ENCODE assay signal across 8 mouse cellular contexts in the genomic region with DNA sequence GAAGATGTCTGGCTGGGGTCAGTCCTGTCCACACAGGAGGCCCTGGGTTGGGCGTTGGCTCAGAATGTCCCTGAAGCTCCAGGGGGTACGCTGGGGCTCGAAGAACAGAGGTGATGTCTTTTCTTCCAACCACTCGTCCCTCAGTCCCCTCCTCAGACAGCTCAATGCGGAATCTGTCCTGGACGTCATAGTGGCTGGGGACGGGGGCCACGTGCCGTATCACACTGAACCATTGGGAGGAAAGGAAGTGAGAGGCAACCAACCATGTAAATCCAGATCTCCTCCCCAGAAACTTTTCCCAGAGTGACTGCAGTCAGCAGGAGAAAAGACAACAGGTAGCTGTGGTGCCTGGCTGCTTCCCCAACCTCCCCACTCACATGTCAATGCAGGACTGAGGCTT. TPM values are rescaled to one million over a fixed set of nuclear protein-coding genes. Genes with fewer than 3 reads are reported as not detected.
A peak's percentile ranks its signal among the peaks of the same experiment; 100 is the strongest.
DNase-seq lines count a peak whose midpoint lies in the region; ATAC-seq and TF ChIP-seq lines count a peak whose summit lies in the region.

No protein-coding gene starts in this region.

- WGBS in embryonic facial prominence, embryonic 13.5 days = 48% methylated on average over 9 of the region's 9 CpGs
- 70% methylated on average over 9 of the region's 9 CpGs for WGBS in intestine, embryonic 16.5 days

- peaks cover 25% of the 10 kb centered on the region for H3K36me3 ChIP-seq in embryonic facial prominence, embryonic 13.5 days
- H3K36me3 ChIP-seq in intestine, embryonic 16.5 days (ENCODE audit: control insufficient read depth, insufficient read depth, low read length) = no peaks in the 10 kb centered on the region

- peak overlapping the region; percentile 84 for H3K4me3 ChIP-seq in left cerebral cortex, adult 2 months
- H3K4me3 ChIP-seq in embryonic facial prominence, embryonic 13.5 days = peak overlapping the region; percentile 75
- peak overlapping the region; percentile 83 for H3K4me3 ChIP-seq in intestine, embryonic 16.5 days (ENCODE audit: low read length)

- H3K4me2 ChIP-seq in embryonic facial prominence, embryonic 13.5 days = peak overlapping the region; percentile 97
- H3K4me2 ChIP-seq in intestine, embryonic 16.5 days (ENCODE audit: low read depth, low read length) = peak overlapping the region; percentile 97

- H3K4me1 ChIP-seq in embryonic facial prominence, embryonic 13.5 days = peaks cover 33% of the 10 kb centered on the region
- peaks cover 22% of the 10 kb centered on the region for H3K4me1 ChIP-seq in intestine, embryonic 16.5 days (ENCODE audit: control insufficient read depth, insufficient read depth, low read length)

- no peak overlapping the region for H3K27ac ChIP-seq in left cerebral cortex, adult 2 months
- H3K27ac ChIP-seq in embryonic facial prominence, embryonic 13.5 days = 0 out of 2 replicates have a peak overlapping the region, but pooled peaks have one; percentile 86
- no peak overlapping the region for H3K27ac ChIP-seq in intestine, embryonic 16.5 days (ENCODE audit: low read length)

- H3K9me3 ChIP-seq in embryonic facial prominence, embryonic 13.5 days = no peaks in the 10 kb centered on the region
- H3K9me3 ChIP-seq in intestine, embryonic 16.5 days (ENCODE audit: control insufficient read depth, low read length) = no peaks in the 10 kb centered on the region

- ATAC-seq in embryonic facial prominence, embryonic 13.5 days (ENCODE audit: insufficient number of reproducible peaks, insufficient read depth, low FRiP score, low TSS enrichment, low read depth) = no peak
- ATAC-seq in intestine, embryonic 16.5 days = no peak

- no peak for DNase-seq in left cerebral cortex, adult 2 months (ENCODE audit: extremely low spot score in 1 of 2, low spot score in 2 of 2)
- no peak for DNase-seq in left cerebral cortex, adult 18-20 months (ENCODE audit: low spot score in 2 of 2)
- DNase-seq in naive thymus-derived CD4-positive, alpha-beta T cell, adult 2 months (ENCODE audit: low read depth) = peak; percentile 46
- DNase-seq in spleen, adult 12 weeks (ENCODE audit: low spot score) = no peak
- no peak for DNase-seq in urinary bladder, postnatal 14 days (ENCODE audit: low spot score)
- DNase-seq in lung, postnatal 10 days = no peak

- H3K9ac ChIP-seq in embryonic facial prominence, embryonic 13.5 days = peak overlapping the region; percentile 88
- H3K9ac ChIP-seq in intestine, embryonic 16.5 days (ENCODE audit: low read depth, low read length) = peak overlapping the region; percentile 90

- intact Hi-C loops in left cerebral cortex, adult 2 months (cut with DNase I) = loop anchor here (10.0 kb wide), 1 partner anchor 265 kb away; a partner anchor contains a TSS

- no peaks in the 10 kb centered on the region for H3K27me3 ChIP-seq in embryonic facial prominence, embryonic 13.5 days
- H3K27me3 ChIP-seq in intestine, embryonic 16.5 days (replicated peaks; ENCODE audit: control insufficient read depth, insufficient read depth, low read length) = no peaks in the 10 kb centered on the region

- TF ChIP-seq CTCF in left cerebral cortex, adult 2 months (IDR thresholded peaks at IDR 0.05) = no peak

RNA-seq across cellular contexts. Expression of a gene that starts 1.3 kb away (rescaled TPM):
- 10 to 100 TPM; 19.9 to 25.1 TPM for total RNA-seq in left cerebral cortex, adult 2 months (2021)
- total RNA-seq in left cerebral cortex, adult 18-20 months (2021) = 10 to 100 TPM; 23.0 to 24.6 TPM
- polyA plus RNA-seq in embryonic facial prominence, embryonic 13.5 days (2015; fragmentation: Nextera tagmentation; extraction: Ambion mirVana) = 33.3 and 33.8 TPM in 2 replicates
- 25.2 and 28.1 TPM in 2 replicates for polyA plus RNA-seq in intestine, embryonic 16.5 days (2015; fragmentation: Nextera tagmentation; extraction: Ambion mirVana)

RNA-seq across cellular contexts. Expression of a gene that starts 14.0 kb away (rescaled TPM):
- 10 to 100 TPM in 1 of 2 experiments, 1 to 10 TPM in 1; 9.6 to 11.2 TPM for total RNA-seq in left cerebral cortex, adult 2 months (2021)
- total RNA-seq in left cerebral cortex, adult 18-20 months (2021) = 10 to 100 TPM; 12.6 to 15.2 TPM
- 122 and 135 TPM in 2 replicates for polyA plus RNA-seq in embryonic facial prominence, embryonic 13.5 days (2015; fragmentation: Nextera tagmentation; extraction: Ambion mirVana)
- 115 and 127 TPM in 2 replicates for polyA plus RNA-seq in intestine, embryonic 16.5 days (2015; fragmentation: Nextera tagmentation; extraction: Ambion mirVana)

RNA-seq across cellular contexts. Expression of a gene that starts 29.2 kb away (rescaled TPM):
- under 1 TPM; 0.23 to 0.42 TPM for total RNA-seq in left cerebral cortex, adult 2 months (2021)
- under 1 TPM; 0.21 to 0.45 TPM for total RNA-seq in left cerebral cortex, adult 18-20 months (2021)
- polyA plus RNA-seq in embryonic facial prominence, embryonic 13.5 days (2015; fragmentation: Nextera tagmentation; extraction: Ambion mirVana) = 0.13 TPM in 1 of 2 replicates, not detected in the other
- 0.26 and 0.37 TPM in 2 replicates for polyA plus RNA-seq in intestine, embryonic 16.5 days (2015; fragmentation: Nextera tagmentation; extraction: Ambion mirVana)

RNA-seq across cellular contexts. Expression of a gene that starts 29.3 kb away (rescaled TPM):
- total RNA-seq in left cerebral cortex, adult 2 months (2021) = 10 to 100 TPM; 15.9 to 21.2 TPM
- 10 to 100 TPM; 13.8 to 14.3 TPM for total RNA-seq in left cerebral cortex, adult 18-20 months (2021)
- 31.5 and 33.9 TPM in 2 replicates for polyA plus RNA-seq in embryonic facial prominence, embryonic 13.5 days (2015; fragmentation: Nextera tagmentation; extraction: Ambion mirVana)
- polyA plus RNA-seq in intestine, embryonic 16.5 days (2015; fragmentation: Nextera tagmentation; extraction: Ambion mirVana) = 34.5 and 37.8 TPM in 2 replicates

RNA-seq across cellular contexts. Expression of a gene that starts 29.4 kb away (rescaled TPM):
- 10 to 100 TPM; 11.6 to 12.8 TPM for total RNA-seq in left cerebral cortex, adult 2 months (2021)
- total RNA-seq in left cerebral cortex, adult 18-20 months (2021) = 10 to 100 TPM in 1 of 2 experiments, 1 to 10 TPM in 1; 9.7 to 10.1 TPM
- 7.9 and 8.2 TPM in 2 replicates for polyA plus RNA-seq in embryonic facial prominence, embryonic 13.5 days (2015; fragmentation: Nextera tagmentation; extraction: Ambion mirVana)
- 10.8 and 12.2 TPM in 2 replicates for polyA plus RNA-seq in intestine, embryonic 16.5 days (2015; fragmentation: Nextera tagmentation; extraction: Ambion mirVana)
